Mouse (Mus musculus) stomach, postnatal 0 days (tissue): ENCODE measurements at regions not wholly inside any gene's neighbourhood (a gene's known extent, or its start where the extent isn't known, plus 50 kb on each side); places are given as distances from the start of the nearest gene placed in this dataset.

ENCODE experiments used
- CTCF ChIP-seq: IDR thresholded peaks from 2 replicates; pipeline ENCODE4 v1.5.1; 2016; ENCODE audit warnings: antibody characterized with exemption, low read depth, mild to moderate bottlenecking, moderate library complexity
- EP300 ChIP-seq: optimal IDR thresholded peaks from 2 replicates; pipeline ENCODE3; 2016; ENCODE audit warnings: antibody characterized with exemption

- no peak for TF ChIP-seq CTCF
- no peak for TF ChIP-seq EP300
Observed at GRCm38 (mm10) chr1:42242586-42243457, 452.7 kb upstream of the Pou3f3 start.
